Mouse (Mus musculus) cerebellum, adult 2 months (tissue): ENCODE measurements around the gene Spa17. TPM values are rescaled to one million over a fixed set of nuclear protein-coding genes. Genes with fewer than 3 reads are reported as not detected.

Source experiments
- DNase-seq, 2 experiments: peaks; one replicate each; pipeline ENCODE4 v3.0.0; 2021
- H3K27ac ChIP-seq: fragments of 200-500 bp; 2 replicates; pipeline ENCODE4 v1.5.1; 2012; ENCODE audit warnings: low read length, control low read depth, inconsistent platforms; ENCODE audit not compliant: insufficient read depth
- H3K27me3 ChIP-seq: fragments of 200-500 bp; 2 replicates; pipeline ENCODE4 v1.6.1; 2012; ENCODE audit warnings: inconsistent platforms, mild to moderate bottlenecking, low read length, moderate library complexity; ENCODE audit not compliant: control insufficient read depth, insufficient read depth
- H3K4me1 ChIP-seq: fragments of 200-500 bp; 2 replicates; pipeline ENCODE4 v1.6.1; 2011; ENCODE audit warnings: low read length; ENCODE audit not compliant: control insufficient read depth, insufficient read depth
- H3K4me3 ChIP-seq: fragments of 200-500 bp; replicated peaks from 2 replicates; pipeline ENCODE3; 2011; ENCODE audit warnings: mild to moderate bottlenecking, low read depth, low read length, control low read depth; ENCODE audit not compliant: insufficient read depth
- CTCF ChIP-seq: fragments of 200-500 bp; IDR thresholded peaks from 2 replicates; pipeline ENCODE4 v1.5.1; 2011; ENCODE audit warnings: low read depth, mild to moderate bottlenecking, control low read depth, low read length, moderate library complexity, borderline replicate concordance; ENCODE audit not compliant: insufficient read depth
- POLR2A ChIP-seq: fragments of 200-500 bp; IDR thresholded peaks from 2 replicates; pipeline ENCODE4 v1.6.1; 2011; ENCODE audit warnings: low read length, control low read depth, borderline replicate concordance; ENCODE audit not compliant: insufficient read depth
- WGBS: fragments of 180-500 bp; shearing (Covaris S2); methylation state at CpG from one replicate; pipeline ENCODE4 v1.1.7; 2018; 5-methylcytosine and 5-hydroxymethylcytosine counted together
- polyA plus RNA-seq: library from polyadenylated mRNA; depleted of rRNA; stranded (reverse); fragments of >200 nt; gene quantifications from 2 replicates; pipeline ENCODE4 v1.2.3, GENCODE M21; 2012

Gene Spa17
- polyA plus RNA-seq, 1 experiment, result 6.6 TPM

DNA sequence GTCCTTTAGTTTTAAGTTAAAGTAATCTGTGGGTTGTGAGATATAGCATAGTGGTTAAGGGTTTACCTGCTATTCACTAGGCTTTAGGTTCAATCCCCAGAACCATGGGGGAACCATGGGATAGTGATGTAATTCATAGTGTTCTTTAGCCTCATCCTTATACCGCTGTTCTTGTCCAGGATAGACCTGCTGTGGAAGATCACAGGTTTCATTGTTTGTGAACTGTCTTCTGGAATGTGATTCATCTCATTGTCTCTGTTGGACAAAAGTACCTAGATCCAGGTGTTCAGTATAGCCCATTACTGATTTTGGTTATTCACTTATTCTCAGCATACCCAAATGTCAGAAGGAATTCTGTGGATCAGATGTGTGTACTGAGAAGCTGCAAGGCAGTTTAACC, 13.7 kb upstream of the Spa17 start:
- H3K27ac ChIP-seq, result no peak overlapping the region
- WGBS, result 100% methylated on average over 1 of the region's 1 CpGs
- DNase-seq, result no peak
- H3K4me3 ChIP-seq, result no peak overlapping the region
- no peaks in the 10 kb centered on the region for H3K27me3 ChIP-seq
- TF ChIP-seq POLR2A (no peak), CTCF (no peak)
- H3K4me1 ChIP-seq, result peaks cover 13% of the 10 kb centered on the region

DNA sequence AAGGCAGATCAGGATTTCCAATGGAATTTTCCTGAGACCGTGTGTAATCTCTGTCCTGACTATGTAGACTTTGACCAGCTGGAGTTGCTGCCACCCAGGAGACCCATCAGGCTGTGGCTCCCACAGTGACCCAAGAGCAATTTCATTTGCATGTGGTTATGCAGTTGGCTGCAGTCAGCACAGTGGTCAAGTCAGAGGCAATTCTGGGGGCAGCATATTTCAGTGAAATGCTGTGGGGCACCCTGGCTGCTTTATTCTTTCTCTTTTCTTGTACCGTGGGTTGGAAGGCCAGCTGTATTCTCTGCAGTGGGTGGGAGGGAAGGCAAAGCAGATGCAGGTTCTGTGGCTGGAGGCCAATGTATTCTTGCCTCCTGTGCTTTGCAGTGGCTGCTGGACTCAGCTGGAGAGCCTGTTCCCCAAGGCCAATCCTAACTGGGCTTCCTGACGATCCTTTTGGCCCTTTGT, 12.6 kb upstream of the Spa17 start:
- H3K4me3 ChIP-seq, result no peak overlapping the region
- peaks cover 19% of the 10 kb centered on the region for H3K4me1 ChIP-seq
- TF ChIP-seq CTCF (no peak), POLR2A (no peak)
- no peak overlapping the region for H3K27ac ChIP-seq
- 35% methylated on average over 3 of the region's 3 CpGs for WGBS
- no peaks in the 10 kb centered on the region for H3K27me3 ChIP-seq
- DNase-seq, result peak in 1 of 2 experiments; percentile 25

DNA sequence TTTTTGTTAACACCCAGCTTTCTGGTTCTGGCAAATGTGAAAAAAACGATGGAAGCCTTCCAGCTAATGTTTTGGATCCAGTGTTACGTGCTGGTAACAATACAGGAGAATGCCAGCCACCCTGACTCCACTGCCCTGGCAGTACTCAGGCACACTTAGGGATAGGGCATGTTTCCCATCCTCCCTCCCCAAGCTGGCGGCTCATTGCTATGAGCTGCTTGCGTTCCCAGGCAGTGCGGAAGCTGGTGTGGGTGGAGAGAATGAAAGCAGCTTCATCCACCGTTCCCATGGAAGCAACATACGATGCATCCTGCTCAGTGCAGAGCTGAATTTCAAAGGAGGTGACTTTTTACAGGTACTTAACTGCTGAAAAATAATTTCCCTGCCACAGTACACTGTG, 12.1 kb upstream of the Spa17 start:
- peak; percentile 57 to 69 for DNase-seq
- Histone ChIP-seq H3K27me3 (no peaks in the 10 kb centered on the region), H3K27ac (no peak overlapping the region), H3K4me1 (peaks cover 20% of the 10 kb centered on the region), H3K4me3 (peak overlapping the region; percentile 23)
- no peak for TF ChIP-seq POLR2A
- no peak for TF ChIP-seq CTCF
- WGBS, result 11% methylated on average over 7 of the region's 7 CpGs

DNA sequence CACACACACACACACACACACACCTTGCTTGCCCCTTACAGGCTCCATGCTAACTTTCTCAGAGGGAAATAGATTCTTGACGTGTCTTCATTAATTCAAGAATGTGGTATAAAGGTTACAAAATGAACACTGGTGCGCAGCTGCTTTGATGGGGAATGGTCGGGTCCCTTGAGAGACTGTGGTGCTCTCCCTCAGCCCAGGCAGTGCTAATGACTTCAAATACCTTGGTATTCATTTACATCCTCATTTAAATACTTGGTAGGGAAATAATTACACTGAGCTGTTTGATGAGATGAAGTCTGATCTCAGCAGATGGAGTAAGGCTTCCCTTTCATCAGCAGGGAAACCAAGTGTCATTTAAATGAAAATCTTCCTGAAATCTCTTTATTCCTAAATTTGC, 11.6 kb upstream of the Spa17 start:
- Histone ChIP-seq H3K27ac (no peak overlapping the region), H3K4me3 (no peak overlapping the region), H3K27me3 (no peaks in the 10 kb centered on the region), H3K4me1 (peaks cover 20% of the 10 kb centered on the region)
- WGBS, result 82% methylated on average over 3 of the region's 3 CpGs
- TF ChIP-seq CTCF, result no peak
- TF ChIP-seq POLR2A, result no peak
- no peak for DNase-seq

DNA sequence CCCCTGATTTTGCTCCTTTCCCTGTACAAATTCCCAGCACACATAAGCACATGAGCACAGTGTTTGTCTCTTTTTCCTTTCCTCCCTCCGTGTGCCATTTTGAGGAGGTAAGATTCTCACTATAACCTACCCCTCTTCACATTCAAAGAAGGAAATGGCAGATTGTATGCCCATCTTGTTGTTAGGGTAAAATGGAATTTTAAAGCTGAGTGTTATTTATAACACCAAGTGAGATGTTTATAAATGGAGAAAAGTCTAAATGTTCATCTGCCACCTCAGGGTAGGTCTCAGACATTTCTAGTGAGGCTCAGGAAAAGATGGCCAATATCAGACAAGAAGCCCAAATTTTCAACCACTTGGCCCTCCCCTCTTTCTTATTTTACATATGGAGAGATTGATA, 11.0 kb upstream of the Spa17 start:
- DNase-seq, result no peak
- no peak for TF ChIP-seq POLR2A
- TF ChIP-seq CTCF, result no peak
- Histone ChIP-seq H3K4me1 (peaks cover 20% of the 10 kb centered on the region), H3K27ac (no peak overlapping the region), H3K4me3 (no peak overlapping the region), H3K27me3 (no peaks in the 10 kb centered on the region)
- WGBS, result 74% methylated on average over 1 of the region's 1 CpGs

DNA sequence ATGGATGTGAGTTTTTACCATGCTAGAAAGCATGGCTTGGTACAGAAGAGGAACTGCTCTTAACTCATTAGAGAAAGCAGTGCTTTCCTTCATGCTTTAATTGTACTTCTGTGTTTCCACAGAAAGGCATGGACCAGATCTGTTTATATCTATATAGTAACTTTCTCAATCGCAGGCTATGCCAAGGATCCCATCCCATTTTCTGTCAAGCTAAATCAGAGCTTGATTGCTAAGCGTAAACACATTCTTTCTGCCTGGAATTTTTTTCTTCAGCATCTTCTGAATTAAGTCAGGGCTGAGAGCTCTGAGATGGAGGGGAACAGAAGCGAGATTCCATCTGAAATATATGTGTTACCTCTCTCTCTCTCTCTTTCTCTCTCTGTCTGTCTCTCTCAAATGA, 10.5 kb upstream of the Spa17 start:
- TF ChIP-seq POLR2A (no peak), CTCF (no peak)
- no peaks in the 10 kb centered on the region for H3K27me3 ChIP-seq
- peaks cover 20% of the 10 kb centered on the region for H3K4me1 ChIP-seq
- H3K27ac ChIP-seq, result no peak overlapping the region
- H3K4me3 ChIP-seq, result no peak overlapping the region
- 96% methylated on average over 3 of the region's 3 CpGs for WGBS
- DNase-seq, result no peak

DNA sequence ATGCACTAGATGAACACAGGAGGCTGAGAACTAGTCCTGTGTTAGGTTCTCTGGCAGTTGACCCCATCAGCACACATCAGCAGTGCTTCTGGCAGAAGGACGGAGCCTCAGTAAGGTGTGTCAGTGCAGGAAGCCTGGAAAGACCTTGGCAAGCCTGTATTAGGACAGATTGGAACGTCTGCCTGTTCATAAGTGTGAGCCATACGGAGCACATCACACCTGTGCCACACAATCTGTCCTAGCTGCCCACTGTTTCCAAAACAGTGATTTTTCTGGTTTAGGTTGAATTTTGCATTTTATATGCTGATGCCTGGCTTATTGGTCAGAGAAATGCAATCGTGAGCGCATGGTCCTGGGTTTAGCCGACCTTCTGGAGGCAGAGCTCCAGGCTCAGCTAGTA, 7.8 kb upstream of the Spa17 start:
- Histone ChIP-seq H3K4me1 (peaks cover 19% of the 10 kb centered on the region), H3K27ac (no peak overlapping the region), H3K27me3 (no peaks in the 10 kb centered on the region), H3K4me3 (no peak overlapping the region)
- 15% methylated on average over 6 of the region's 6 CpGs for WGBS
- TF ChIP-seq CTCF (no peak), POLR2A (no peak)
- peak; percentile 77 to 87 for DNase-seq

DNA sequence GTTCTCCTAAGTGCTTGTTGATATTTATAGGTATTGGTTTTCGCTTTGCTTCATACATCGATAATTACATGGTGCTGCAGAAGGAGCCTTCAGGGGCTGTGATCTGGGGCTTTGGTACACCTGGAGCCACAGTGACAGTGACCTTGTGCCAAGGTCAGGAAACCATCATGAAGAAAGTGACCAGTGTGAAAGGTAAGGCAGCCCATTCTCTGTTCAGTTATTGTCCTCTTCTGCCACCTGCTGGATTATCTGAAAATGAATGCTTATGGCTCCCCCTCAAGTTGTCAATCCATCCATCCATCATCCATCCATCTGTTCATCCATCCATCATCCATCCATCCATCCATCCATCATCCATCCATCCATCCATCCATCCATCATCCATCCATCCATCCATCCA, 3.2 kb upstream of the Spa17 start:
- TF ChIP-seq POLR2A (no peak), CTCF (peak; percentile 76)

More for the DNA sequence above, 3.2 kb upstream of the Spa17 start:
- Histone ChIP-seq H3K4me3 (no peak overlapping the region), H3K27ac (no peak overlapping the region), H3K4me1 (peaks cover 3% of the 10 kb centered on the region; the same call in 1 of the 2 replicates), H3K27me3 (no peaks in the 10 kb centered on the region)
- 54% methylated on average over 2 of the region's 2 CpGs for WGBS
- DNase-seq, result peak; percentile 23 to 44
